Mouse (Mus musculus): ENCODE results near the gene Tut7. TPM values are rescaled to one million over a fixed set of nuclear protein-coding genes. Genes with fewer than 3 reads are reported as not detected.
A peak's percentile ranks its signal among the peaks of the same experiment; 100 is the strongest.

Gene Tut7
- polyA plus RNA-seq (2012; rRNA removed), result 43.6 and 47.4 TPM in 2 replicates

DNA sequence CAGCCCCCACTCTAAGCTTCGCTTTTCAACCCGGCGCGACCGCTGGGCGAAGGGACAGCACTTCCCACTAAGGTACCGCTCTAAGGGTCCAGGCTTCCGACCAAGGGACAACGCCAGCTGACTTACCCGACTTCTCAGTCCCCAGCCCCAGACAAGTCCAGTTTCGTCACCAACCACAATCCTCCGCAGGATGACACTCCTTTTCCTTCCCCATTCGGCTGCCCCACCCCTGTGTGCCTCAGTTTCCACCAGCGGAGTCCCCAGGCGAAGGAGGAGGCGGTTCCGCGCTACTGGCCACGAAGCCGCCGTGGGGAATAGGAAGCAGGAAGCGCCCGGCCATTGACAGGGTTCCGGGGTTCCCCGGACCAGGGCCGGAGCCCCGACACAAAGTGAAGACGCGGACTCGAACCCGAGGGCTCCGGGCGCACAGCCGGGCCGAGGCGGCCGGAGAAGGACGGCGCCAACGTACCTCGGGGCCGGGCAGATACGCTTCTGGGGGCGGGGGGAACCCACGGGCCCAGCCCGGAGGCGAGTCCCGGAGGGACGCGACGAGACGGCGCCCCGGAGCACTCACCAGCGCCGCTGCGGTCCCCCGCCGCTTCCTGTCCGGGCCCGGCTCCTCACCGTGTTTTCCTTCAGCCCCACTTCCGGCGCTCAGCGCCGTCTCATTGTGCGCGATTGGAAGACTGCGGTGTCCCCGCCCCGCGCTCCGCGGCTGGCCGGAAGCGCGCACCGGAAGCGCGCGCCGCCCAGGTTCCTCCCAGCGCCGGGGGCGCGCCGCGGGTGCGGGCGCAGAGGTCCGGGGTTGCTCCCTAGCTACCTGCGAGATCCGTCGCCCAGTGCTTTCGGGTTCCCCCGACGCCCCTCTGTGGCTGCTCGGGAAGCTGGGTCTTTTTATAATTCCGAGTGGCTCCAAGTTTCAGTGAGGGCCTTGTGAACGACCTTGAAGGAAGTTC is at the start of gene Tut7:
Tut7 (minus strand) TSS at position 641 of the 956 bp plus-strand sequence.
- WGBS, result under 1% methylated on average over 96 of the region's 100 CpGs
- peak within 1 kb of the TSS; percentile 87 for H3K27ac ChIP-seq (ENCODE audit: control insufficient read depth, insufficient read depth, low read length)
- DNase-seq, result peak; percentile 92

DNA sequence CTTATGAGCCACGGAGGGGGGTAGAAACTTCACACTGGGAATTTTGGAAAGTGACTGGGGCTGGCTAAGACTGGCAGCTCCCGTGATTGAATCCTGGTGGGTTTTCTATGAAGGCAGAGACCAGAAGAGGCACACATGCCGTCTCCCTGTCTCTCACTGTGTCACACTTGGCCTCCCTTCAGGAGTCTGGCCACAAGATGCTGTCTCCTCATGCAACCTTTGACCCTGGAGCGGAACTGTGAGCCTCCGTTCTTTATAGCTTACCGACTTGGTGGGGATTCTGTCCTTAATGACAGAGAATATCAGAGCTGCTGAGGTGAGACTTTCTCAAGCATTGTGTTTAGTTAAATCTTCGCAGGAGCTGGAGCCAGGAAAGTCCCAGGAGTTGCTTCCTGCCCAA is 49.5 kb upstream of the Tut7 start:
- H3K27ac ChIP-seq (ENCODE audit: control insufficient read depth, insufficient read depth, low read length), result no peak overlapping the region
- H3K27me3 ChIP-seq (ENCODE audit: control insufficient read depth, insufficient read depth, low read length), result no peaks in the 10 kb centered on the region
- TF ChIP-seq POLR2A (IDR thresholded peaks at IDR 0.05; ENCODE audit: control insufficient read depth, extremely low read depth, insufficient read depth, low read length, poor library complexity) (no peak), CTCF (IDR thresholded peaks at IDR 0.05; ENCODE audit: borderline replicate concordance, control insufficient read depth, extremely low read depth, insufficient read depth, low read length, poor library complexity) (no peak)
- H3K4me3 ChIP-seq (ENCODE audit: control insufficient read depth, insufficient read depth, low read length), result no peak overlapping the region
- DNase-seq, result no peak
- no peaks in the 10 kb centered on the region for H3K4me1 ChIP-seq (replicated peaks; ENCODE audit: control insufficient read depth, insufficient read depth, low read length)
- WGBS, result 95% methylated on average over 7 of the region's 7 CpGs
- H3K36me3 ChIP-seq (ENCODE audit: control insufficient read depth, insufficient read depth, low read length), result no peaks in the 10 kb centered on the region

More for the DNA sequence above, at the start of gene Tut7:
- Histone ChIP-seq H3K27me3 (ENCODE audit: control insufficient read depth, insufficient read depth, low read length) (no peaks in the 10 kb centered on the region), H3K36me3 (ENCODE audit: control insufficient read depth, insufficient read depth, low read length) (0 out of 2 replicates have a peak, but pooled peaks cover 4% of the 10 kb centered on the region), H3K4me1 (replicated peaks; ENCODE audit: control insufficient read depth, insufficient read depth, low read length) (peaks cover 11% of the 10 kb centered on the region), H3K4me3 (ENCODE audit: control insufficient read depth, insufficient read depth, low read length) (peak within 1 kb of the TSS; percentile 93)
- peak; percentile 60; the same call in 1 of the 2 replicates for TF ChIP-seq CTCF (IDR thresholded peaks at IDR 0.05; ENCODE audit: borderline replicate concordance, control insufficient read depth, extremely low read depth, insufficient read depth, low read length, poor library complexity)
- TF ChIP-seq POLR2A (IDR thresholded peaks at IDR 0.05; ENCODE audit: control insufficient read depth, extremely low read depth, insufficient read depth, low read length, poor library complexity), result peak; percentile 95

DNA sequence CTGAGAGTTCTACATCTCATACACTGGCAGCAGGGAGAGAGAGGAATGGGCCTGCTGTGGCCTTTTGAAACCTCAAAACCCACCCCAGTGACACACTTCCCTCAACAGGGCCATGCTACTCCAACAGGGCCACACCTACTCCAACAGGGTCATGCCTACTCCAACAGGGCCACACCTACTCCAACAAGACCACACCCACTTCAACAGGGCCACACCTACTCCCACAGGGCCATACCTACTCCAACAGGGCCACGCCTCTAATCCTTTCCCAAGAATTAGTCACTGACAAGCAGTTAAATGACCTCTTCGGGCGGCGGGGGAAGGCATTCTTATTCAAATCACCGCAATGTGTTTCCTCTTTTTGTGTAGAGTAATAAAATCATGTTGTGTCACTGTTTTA is 47.1 kb upstream of the Tut7 start:
- TF ChIP-seq CTCF (IDR thresholded peaks at IDR 0.05; ENCODE audit: borderline replicate concordance, control insufficient read depth, extremely low read depth, insufficient read depth, low read length, poor library complexity) (no peak), POLR2A (IDR thresholded peaks at IDR 0.05; ENCODE audit: control insufficient read depth, extremely low read depth, insufficient read depth, low read length, poor library complexity) (no peak)
- 95% methylated on average over 5 of the region's 5 CpGs for WGBS
- H3K4me3 ChIP-seq (ENCODE audit: control insufficient read depth, insufficient read depth, low read length), result no peak overlapping the region
- H3K4me1 ChIP-seq (replicated peaks; ENCODE audit: control insufficient read depth, insufficient read depth, low read length), result no peaks in the 10 kb centered on the region
- H3K27me3 ChIP-seq (ENCODE audit: control insufficient read depth, insufficient read depth, low read length), result no peaks in the 10 kb centered on the region
- no peaks in the 10 kb centered on the region for H3K36me3 ChIP-seq (ENCODE audit: control insufficient read depth, insufficient read depth, low read length)
- DNase-seq, result no peak
- H3K27ac ChIP-seq (ENCODE audit: control insufficient read depth, insufficient read depth, low read length), result no peak overlapping the region

DNA sequence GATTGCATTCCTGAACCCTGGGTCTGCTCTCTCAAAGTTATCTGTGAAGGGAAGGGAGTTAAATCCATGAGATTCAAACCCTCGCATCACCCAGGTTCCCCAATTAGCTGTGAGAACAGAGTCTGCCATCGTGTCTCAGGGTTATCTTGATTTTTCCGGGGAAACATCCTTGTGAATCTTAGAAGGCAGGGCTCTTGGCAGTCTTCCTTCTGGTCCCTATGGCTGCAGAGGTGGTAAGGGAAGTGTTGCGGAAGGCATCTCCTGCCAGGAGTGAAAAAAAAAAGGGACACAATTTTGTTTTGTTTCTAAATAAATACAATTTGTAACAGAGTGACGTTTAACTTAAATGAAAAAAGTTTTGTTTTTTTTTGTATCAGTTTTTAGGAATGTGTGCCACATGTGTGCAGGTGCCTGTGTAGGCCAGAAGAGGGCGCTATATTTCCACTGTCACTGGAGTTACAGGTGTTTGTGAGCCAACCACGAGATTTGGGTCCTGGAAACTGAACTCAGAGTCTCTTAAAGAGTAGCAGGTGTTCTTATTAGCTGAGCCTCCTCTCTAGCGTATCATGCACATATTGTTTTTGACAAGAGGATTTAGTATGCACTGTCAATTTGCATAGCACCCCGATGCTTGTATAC is 45.2 kb upstream of the Tut7 start:
- Histone ChIP-seq H3K36me3 (ENCODE audit: control insufficient read depth, insufficient read depth, low read length) (no peaks in the 10 kb centered on the region), H3K27me3 (ENCODE audit: control insufficient read depth, insufficient read depth, low read length) (no peaks in the 10 kb centered on the region), H3K4me3 (ENCODE audit: control insufficient read depth, insufficient read depth, low read length) (no peak overlapping the region), H3K4me1 (replicated peaks; ENCODE audit: control insufficient read depth, insufficient read depth, low read length) (no peaks in the 10 kb centered on the region), H3K27ac (ENCODE audit: control insufficient read depth, insufficient read depth, low read length) (no peak overlapping the region)
- TF ChIP-seq POLR2A (IDR thresholded peaks at IDR 0.05; ENCODE audit: control insufficient read depth, extremely low read depth, insufficient read depth, low read length, poor library complexity), result no peak
- no peak for TF ChIP-seq CTCF (IDR thresholded peaks at IDR 0.05; ENCODE audit: borderline replicate concordance, control insufficient read depth, extremely low read depth, insufficient read depth, low read length, poor library complexity)
- 86% methylated on average over 9 of the region's 9 CpGs for WGBS
- no peak for DNase-seq

DNA sequence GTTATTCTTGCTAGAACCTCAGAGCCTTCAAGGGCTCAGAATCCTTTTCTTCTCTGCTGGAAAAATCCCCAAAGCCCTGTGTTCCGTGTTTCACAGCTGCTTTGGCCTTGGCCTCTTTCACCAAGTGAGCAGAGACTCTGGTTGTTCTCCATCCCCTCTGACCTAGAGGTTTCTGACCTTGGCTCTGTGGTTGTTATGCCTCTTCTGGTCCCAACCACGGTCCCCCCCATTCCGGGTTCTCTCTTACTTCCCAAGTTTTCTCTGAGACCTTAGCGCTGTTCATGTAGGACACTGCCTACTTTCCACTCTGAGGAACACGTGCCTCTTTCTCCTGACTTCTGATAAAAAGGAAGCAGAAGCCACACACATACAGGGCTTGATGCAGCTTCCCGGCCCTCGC is 44.2 kb upstream of the Tut7 start:
- H3K27ac ChIP-seq (ENCODE audit: control insufficient read depth, insufficient read depth, low read length), result no peak overlapping the region
- no peak for TF ChIP-seq POLR2A (IDR thresholded peaks at IDR 0.05; ENCODE audit: control insufficient read depth, extremely low read depth, insufficient read depth, low read length, poor library complexity)
- no peak for TF ChIP-seq CTCF (IDR thresholded peaks at IDR 0.05; ENCODE audit: borderline replicate concordance, control insufficient read depth, extremely low read depth, insufficient read depth, low read length, poor library complexity)
- 68% methylated on average over 7 of the region's 7 CpGs for WGBS
- no peak overlapping the region for H3K4me3 ChIP-seq (ENCODE audit: control insufficient read depth, insufficient read depth, low read length)
- H3K27me3 ChIP-seq (ENCODE audit: control insufficient read depth, insufficient read depth, low read length), result no peaks in the 10 kb centered on the region
- H3K4me1 ChIP-seq (replicated peaks; ENCODE audit: control insufficient read depth, insufficient read depth, low read length), result no peaks in the 10 kb centered on the region
- DNase-seq, result no peak
- H3K36me3 ChIP-seq (ENCODE audit: control insufficient read depth, insufficient read depth, low read length), result no peaks in the 10 kb centered on the region

DNA sequence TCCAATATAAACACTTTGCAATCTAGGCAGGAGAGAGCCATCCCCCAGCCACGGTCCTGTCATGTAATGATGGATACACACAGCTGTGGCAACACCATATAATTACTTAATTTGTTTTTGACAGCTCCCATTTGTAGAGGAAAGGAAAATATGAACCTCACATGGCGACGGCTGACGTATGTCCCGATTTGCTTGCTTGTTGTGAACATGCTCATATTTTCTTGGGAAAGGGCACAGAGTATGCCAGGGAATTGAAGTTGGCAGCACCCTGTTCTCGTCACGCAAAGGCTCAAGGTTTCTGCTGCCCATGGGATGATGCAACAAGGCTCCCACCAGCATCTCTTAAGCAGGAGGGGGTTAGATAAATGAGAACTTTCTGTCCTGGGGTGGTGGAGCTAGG is 36.6 kb upstream of the Tut7 start:
- no peak overlapping the region for H3K27ac ChIP-seq (ENCODE audit: control insufficient read depth, insufficient read depth, low read length)
- H3K4me1 ChIP-seq (replicated peaks; ENCODE audit: control insufficient read depth, insufficient read depth, low read length), result no peaks in the 10 kb centered on the region
- H3K36me3 ChIP-seq (ENCODE audit: control insufficient read depth, insufficient read depth, low read length), result no peaks in the 10 kb centered on the region
- no peak for TF ChIP-seq CTCF (IDR thresholded peaks at IDR 0.05; ENCODE audit: borderline replicate concordance, control insufficient read depth, extremely low read depth, insufficient read depth, low read length, poor library complexity)
- TF ChIP-seq POLR2A (IDR thresholded peaks at IDR 0.05; ENCODE audit: control insufficient read depth, extremely low read depth, insufficient read depth, low read length, poor library complexity), result no peak
- H3K4me3 ChIP-seq (ENCODE audit: control insufficient read depth, insufficient read depth, low read length), result no peak overlapping the region
- H3K27me3 ChIP-seq (ENCODE audit: control insufficient read depth, insufficient read depth, low read length), result no peaks in the 10 kb centered on the region
- DNase-seq, result no peak
- WGBS, result 90% methylated on average over 7 of the region's 7 CpGs

Measured in thymus, adult 2 months (tissue).